Mouse (Mus musculus) limb, embryonic 14.5 days (tissue): ENCODE measurements around the gene Zfp64. TPM values are rescaled to one million over a fixed set of nuclear protein-coding genes. Genes with fewer than 3 reads are reported as not detected.

Experiments used
- ATAC-seq: fragments of 200-750 bp; cut with Nextera tagmentation; 2 replicates; pipeline ENCODE4 v1.8.0; 2017; ENCODE audit warnings: low read depth, moderate number of reproducible peaks, moderate TSS enrichment; ENCODE audit not compliant: low FRiP score
- DNase-seq: peaks from one replicate; pipeline ENCODE4 v3.0.0-alpha.2; 2015; ENCODE audit warnings: low spot score
- H3K27ac ChIP-seq: fragments of 300-500 bp; sonication (generic); replicated peaks from 2 replicates; pipeline ENCODE4 v1.5.1; 2014; ENCODE audit warnings: low read depth, mild to moderate bottlenecking, low read length, moderate library complexity, mixed read lengths
- H3K27me3 ChIP-seq: fragments of 300-500 bp; sonication (generic); 2 replicates; pipeline ENCODE4 v1.6.1; 2014; ENCODE audit warnings: low read length, mixed read lengths; ENCODE audit not compliant: control insufficient read depth, insufficient read depth
- H3K36me3 ChIP-seq: fragments of 300-500 bp; sonication (generic); 2 replicates; pipeline ENCODE4 v1.6.1; 2014; ENCODE audit warnings: mild to moderate bottlenecking, low read length, moderate library complexity, mixed read lengths; ENCODE audit not compliant: control insufficient read depth, insufficient read depth
- H3K4me1 ChIP-seq: fragments of 300-500 bp; sonication (generic); 2 replicates; pipeline ENCODE4 v1.6.1; 2014; ENCODE audit warnings: antibody characterized with exemption, low read length, mixed read lengths; ENCODE audit not compliant: control insufficient read depth, insufficient read depth
- H3K4me2 ChIP-seq: fragments of 300-500 bp; sonication (generic); replicated peaks from 2 replicates; pipeline ENCODE4 v1.6.1; 2014; ENCODE audit warnings: low read depth, mild to moderate bottlenecking, low read length, moderate library complexity; ENCODE audit not compliant: severe bottlenecking
- H3K4me3 ChIP-seq: fragments of 300-500 bp; sonication (generic); replicated peaks from 2 replicates; pipeline ENCODE4 v1.5.1; 2014; ENCODE audit warnings: low read length
- H3K9ac ChIP-seq: fragments of 300-500 bp; sonication (generic); 2 replicates; pipeline ENCODE4 v1.6.1; 2014; ENCODE audit warnings: mild to moderate bottlenecking, low read depth, low read length, moderate library complexity; ENCODE audit not compliant: severe bottlenecking
- H3K9me3 ChIP-seq: fragments of 300-500 bp; sonication (generic); 2 replicates; pipeline ENCODE4 v1.6.1; 2016; ENCODE audit warnings: low read length; ENCODE audit not compliant: control insufficient read depth
- POLR2A ChIP-seq: fragments of 200-500 bp; IDR thresholded peaks from 2 replicates; pipeline ENCODE4 v1.8.0; 2012; ENCODE audit warnings: inconsistent platforms, mild to moderate bottlenecking, moderate library complexity, borderline replicate concordance; ENCODE audit not compliant: insufficient read depth, insufficient read length; ENCODE audit errors: extremely low read depth
- WGBS: fragments of 180-500 bp; shearing (Covaris S2); extraction: QIAGEN DNeasy Blood & Tissue Kit; methylation state at CpG from one replicate; pipeline ENCODE4 v1.1.7; 2014; 5-methylcytosine and 5-hydroxymethylcytosine counted together
- polyA plus RNA-seq, 2 experiments: library from polyadenylated mRNA; depleted of rRNA in 1 of 2; stranded (reverse) in 1 of 2; unstranded in 1 of 2; fragments of >200 nt; fragmentation: Nextera tagmentation in 1 of 2; extraction: Ambion mirVana in 1 of 2; gene quantifications; 2 replicates each; pipeline versions ENCODE4 v1.2.1 to v1.2.3; 2012 to 2014

The Zfp64 gene
- polyA plus RNA-seq, 2 experiments: 46.0 to 49.5 TPM

- WGBS: 86% methylated on average over 4 of the region's 4 CpGs
- Histone ChIP-seq H3K9ac (no peak overlapping the region), H3K9me3 (no peaks in the 10 kb centered on the region), H3K4me3 (no peak overlapping the region), H3K4me1 (peaks cover 2% of the 10 kb centered on the region; the same call in 1 of the 2 replicates), H3K4me2 (no peak overlapping the region), H3K27me3 (no peaks in the 10 kb centered on the region), H3K36me3 (no peaks in the 10 kb centered on the region), H3K27ac (no peak overlapping the region)
- DNase-seq (no peak), ATAC-seq (no peak)
- TF ChIP-seq POLR2A: no peak
Observed at GRCm38 (mm10) chr2:168878158-168878557, 77.2 kb downstream of the Zfp64 start.

- WGBS: 87% methylated on average over 10 of the region's 10 CpGs
- Histone ChIP-seq H3K27me3 (no peaks in the 10 kb centered on the region), H3K4me3 (no peak overlapping the region), H3K27ac (no peak overlapping the region), H3K36me3 (no peaks in the 10 kb centered on the region), H3K9me3 (no peaks in the 10 kb centered on the region), H3K4me1 (peaks cover 13% of the 10 kb centered on the region; the same call in 1 of the 2 replicates), H3K4me2 (no peak overlapping the region), H3K9ac (no peak overlapping the region)
- no peak for ATAC-seq
- no peak for TF ChIP-seq POLR2A
- no peak for DNase-seq
Observed at GRCm38 (mm10) chr2:168876631-168877030, 78.8 kb downstream of the Zfp64 start.

- 31% methylated on average over 6 of the region's 6 CpGs for WGBS
- Histone ChIP-seq H3K9me3 (no peaks in the 10 kb centered on the region), H3K27ac (no peak overlapping the region), H3K36me3 (no peaks in the 10 kb centered on the region), H3K4me3 (no peak overlapping the region), H3K9ac (no peak overlapping the region), H3K4me1 (peaks cover 13% of the 10 kb centered on the region; the same call in 1 of the 2 replicates), H3K27me3 (no peaks in the 10 kb centered on the region), H3K4me2 (no peak overlapping the region)
- TF ChIP-seq POLR2A: no peak
- no peak for DNase-seq
- no peak for ATAC-seq
Observed at GRCm38 (mm10) chr2:168874498-168874897, 80.9 kb downstream of the Zfp64 start.

DNA sequence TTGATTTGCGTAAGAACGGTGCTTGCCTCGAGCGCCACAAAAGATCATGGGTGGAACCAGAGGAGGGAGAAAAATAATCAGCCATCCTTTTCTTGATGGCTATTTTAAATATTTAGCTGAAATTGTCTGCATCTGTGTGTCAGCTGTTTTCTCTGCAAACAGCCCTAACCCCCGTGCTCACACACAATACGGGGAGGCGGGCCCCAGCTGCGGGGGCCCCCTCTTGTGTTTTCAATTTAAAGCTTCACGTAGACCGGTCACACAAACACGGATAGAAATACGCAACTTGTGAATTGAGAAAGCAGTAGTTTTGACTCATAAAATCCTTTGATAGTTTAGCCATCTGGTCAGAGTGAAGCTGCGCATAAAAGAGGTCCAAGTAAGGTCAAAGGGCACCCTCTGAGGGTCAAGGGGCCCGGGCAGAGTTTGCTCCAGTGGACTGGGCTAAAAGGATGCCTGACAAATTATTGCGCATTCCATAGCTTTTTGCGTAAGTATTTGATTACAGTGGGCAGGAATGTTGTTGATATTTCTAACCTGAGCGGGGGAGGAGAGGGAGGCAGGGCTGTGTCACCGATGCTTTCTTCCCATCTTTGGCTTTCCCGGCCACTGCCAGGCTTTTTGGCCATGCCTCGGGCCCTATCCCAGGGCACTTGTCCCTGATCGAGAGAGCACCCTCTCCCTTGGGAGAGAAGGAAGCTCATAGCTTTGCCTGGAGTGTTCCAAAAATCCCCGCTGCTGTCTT is 83.4 kb downstream of the Zfp64 start:
- peak overlapping the region; percentile 27 for H3K4me2 ChIP-seq
- H3K9me3 ChIP-seq: no peaks in the 10 kb centered on the region
- H3K4me3 ChIP-seq: no peak overlapping the region
- peak; percentile 16 for DNase-seq
- H3K36me3 ChIP-seq: no peaks in the 10 kb centered on the region
- no peak; the same call in 1 of the 2 replicates for ATAC-seq
- H3K27me3 ChIP-seq: no peaks in the 10 kb centered on the region
- no peak overlapping the region; the same call in 1 of the 2 replicates for H3K27ac ChIP-seq
- no peak for TF ChIP-seq POLR2A
- 10% methylated on average over 22 of the region's 22 CpGs for WGBS
- no peak overlapping the region for H3K9ac ChIP-seq
- H3K4me1 ChIP-seq: peaks cover 13% of the 10 kb centered on the region; the same call in 1 of the 2 replicates

DNA sequence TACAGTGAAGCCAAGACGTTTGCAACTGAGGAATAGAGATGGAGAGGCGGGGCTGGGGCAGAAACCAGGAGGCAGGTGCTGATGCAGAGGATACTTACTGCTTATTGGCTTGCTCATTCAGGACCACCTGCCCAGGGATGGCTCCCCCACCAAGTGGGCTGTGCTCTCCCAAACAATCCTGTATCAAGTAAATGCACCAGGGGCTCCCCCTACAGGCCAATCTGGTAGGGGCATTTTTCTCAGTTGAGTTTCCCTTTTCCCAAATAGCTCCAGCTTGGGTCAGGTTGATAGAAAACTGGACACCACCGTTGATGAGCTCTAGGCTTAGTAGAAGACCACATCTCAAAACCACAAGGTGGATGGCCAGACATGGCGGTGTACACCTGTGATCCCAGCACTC is 84.9 kb downstream of the Zfp64 start:
- Histone ChIP-seq H3K36me3 (no peaks in the 10 kb centered on the region), H3K9ac (no peak overlapping the region), H3K4me1 (peaks cover 13% of the 10 kb centered on the region; the same call in 1 of the 2 replicates), H3K27ac (no peak overlapping the region), H3K9me3 (no peaks in the 10 kb centered on the region), H3K4me3 (no peak overlapping the region), H3K27me3 (no peaks in the 10 kb centered on the region), H3K4me2 (no peak overlapping the region)
- DNase-seq (no peak), ATAC-seq (no peak)
- no peak for TF ChIP-seq POLR2A
- 57% methylated on average over 4 of the region's 4 CpGs for WGBS
